Mouse (Mus musculus) adrenal gland, postnatal 25 days (tissue): ENCODE data around the gene Pank4. TPM values are rescaled to one million over a fixed set of nuclear protein-coding genes. Genes with fewer than 3 reads are reported as not detected.

Source experiments
- DNase-seq: peaks from one replicate; pipeline ENCODE4 v3.0.0; 2021; ENCODE audit warnings: mixed read lengths
- total RNA-seq: library from RNA; stranded (reverse); gene quantifications from 2 replicates; pipeline ENCODE4 v1.2.3, GENCODE M21; 2021

The Pank4 gene
- total RNA-seq, 1 experiment from 2014 or later, result 33.6 TPM

- peak; percentile 38 for DNase-seq
Observed at GRCm38 (mm10) chr4:154967173-154967572, 3.2 kb downstream of the Pank4 start.

GRCm38 (mm10) chr4:154972546-154972945 is 8.6 kb downstream of the Pank4 start:
- DNase-seq, result no peak

- DNase-seq, result no peak
Observed at GRCm38 (mm10) chr4:154974163-154974611, 10.3 kb downstream of the Pank4 start.

DNA sequence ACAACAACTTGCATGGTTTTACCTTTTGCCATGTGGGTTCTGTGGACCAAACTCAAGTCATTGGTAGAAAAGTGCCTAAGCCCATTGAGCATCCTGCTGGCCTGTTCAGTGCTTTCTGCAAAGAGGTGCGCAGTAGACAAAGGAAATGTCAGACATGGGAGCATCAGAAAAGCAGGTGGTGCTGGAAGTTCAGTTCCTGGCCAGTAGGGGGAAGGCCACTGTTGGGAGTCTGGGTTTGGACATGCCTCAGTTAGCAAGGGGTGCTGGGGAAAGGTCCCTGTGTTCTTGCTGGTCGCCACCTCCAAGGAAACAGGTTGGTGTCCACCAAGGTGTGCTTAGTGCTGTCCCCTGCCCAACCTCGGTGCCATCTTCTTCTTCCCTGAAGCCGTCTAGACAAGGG is 16.2 kb downstream of the Pank4 start:
- no peak for DNase-seq

GRCm38 (mm10) chr4:154981076-154981475 is 17.2 kb downstream of the Pank4 start:
- DNase-seq, result no peak

DNA sequence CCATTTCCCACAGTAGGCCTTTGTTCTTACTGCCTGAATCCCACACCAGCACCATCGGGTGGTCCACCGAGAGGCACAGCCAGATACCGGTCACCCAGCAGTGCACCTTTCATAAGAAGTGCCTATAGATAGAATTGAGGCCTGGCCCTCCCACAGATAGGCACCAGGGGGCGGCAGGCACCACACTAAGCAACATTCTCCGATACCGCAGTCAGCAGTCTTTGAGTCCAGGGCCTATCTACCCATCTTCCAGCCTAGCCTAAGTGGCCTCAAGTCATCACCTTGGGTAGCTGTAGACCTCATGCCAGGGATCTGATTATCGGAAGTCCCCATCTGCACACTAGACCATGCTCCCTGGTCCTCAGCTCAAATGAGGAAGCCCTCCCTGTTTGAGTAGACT is 17.6 kb downstream of the Pank4 start:
- peak; percentile 66 for DNase-seq

- DNase-seq, result peak; percentile 59
Observed at GRCm38 (mm10) chr4:154982247-154983120, 18.6 kb downstream of the Pank4 start.

- DNase-seq, result no peak
Observed at GRCm38 (mm10) chr4:154983767-154984166, 19.8 kb downstream of the Pank4 start.

- no peak for DNase-seq
Observed at GRCm38 (mm10) chr4:154985151-154985777, 21.3 kb downstream of the Pank4 start.

- DNase-seq, result peak; percentile 87
Observed at GRCm38 (mm10) chr4:154986096-154986495, 22.2 kb downstream of the Pank4 start.

GRCm38 (mm10) chr4:154986750-154987149 is 22.8 kb downstream of the Pank4 start:
- DNase-seq, result no peak

GRCm38 (mm10) chr4:154994876-154995275 is 31.0 kb downstream of the Pank4 start:
- DNase-seq, result no peak

DNA sequence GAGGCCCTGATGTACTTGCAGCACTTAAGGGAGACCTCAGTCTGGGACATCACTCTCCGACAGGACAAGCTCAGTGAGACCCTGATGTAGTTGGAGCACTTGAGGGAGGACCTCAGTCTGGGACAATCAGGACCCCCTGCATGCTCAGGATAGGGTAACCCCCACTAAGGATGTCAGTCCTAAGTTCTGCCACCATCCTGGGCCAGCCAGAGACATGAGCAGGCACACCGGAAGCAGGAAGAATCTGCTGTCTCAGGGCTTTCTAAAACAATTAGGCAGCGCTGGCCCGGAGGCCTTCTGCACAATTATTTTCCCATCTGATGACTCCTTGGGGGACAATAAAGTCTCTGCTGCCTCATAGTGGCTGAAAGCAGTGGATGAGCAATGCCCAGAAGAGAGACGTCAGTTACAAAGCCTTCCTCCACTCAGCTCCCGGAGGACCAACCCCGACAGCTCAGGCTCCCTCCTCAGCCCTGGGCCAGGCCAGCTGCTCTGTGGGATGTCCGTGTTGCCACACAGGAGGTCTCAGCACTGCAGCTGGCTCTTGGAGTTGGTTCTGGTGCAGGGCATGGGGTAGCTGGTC is 32.7 kb downstream of the Pank4 start:
- no peak for DNase-seq

DNA sequence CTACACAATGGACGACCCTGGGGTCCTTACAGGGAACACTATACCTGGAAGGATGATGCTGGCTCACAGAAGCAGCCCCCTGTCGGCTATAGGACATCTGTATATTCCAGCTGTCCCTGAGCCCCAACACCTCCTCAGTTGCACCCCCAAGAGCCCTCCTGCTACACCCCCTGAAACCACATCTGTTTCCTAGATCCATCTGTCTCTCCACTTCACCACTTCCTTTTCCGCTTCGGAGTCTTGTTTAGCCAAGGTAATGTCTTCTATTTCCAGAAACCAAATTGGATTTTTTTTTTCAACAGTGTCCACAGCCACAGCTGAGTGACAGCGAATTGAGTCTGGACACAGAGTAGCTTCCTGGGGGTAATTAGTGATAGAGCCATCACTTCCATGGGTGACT is 35.5 kb downstream of the Pank4 start:
- DNase-seq, result no peak

- no peak for DNase-seq
Observed at GRCm38 (mm10) chr4:155005278-155005677, 41.4 kb downstream of the Pank4 start.

- DNase-seq, result no peak
Observed at GRCm38 (mm10) chr4:155006296-155006695, 42.4 kb downstream of the Pank4 start.

DNA sequence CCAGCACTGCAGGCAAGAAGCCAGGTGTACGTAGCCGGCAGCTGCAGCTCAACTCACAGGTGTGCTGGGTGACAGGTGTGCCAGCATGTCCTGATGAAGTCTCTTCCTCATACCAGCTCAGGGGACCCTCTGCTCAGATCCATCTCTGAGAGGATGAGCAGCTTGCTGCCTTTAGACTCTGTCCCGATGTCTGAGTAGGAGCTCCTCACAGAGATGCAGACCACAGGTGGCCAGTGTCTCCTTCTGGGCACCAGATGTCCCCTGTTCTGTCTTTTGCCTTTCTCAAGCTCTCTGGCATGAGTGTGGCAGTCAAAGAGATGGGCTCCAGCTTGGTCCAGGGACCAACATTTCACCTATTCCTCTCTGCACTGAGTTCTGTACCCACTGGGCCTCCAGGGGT is 43.7 kb downstream of the Pank4 start:
- no peak for DNase-seq

- DNase-seq, result no peak
Observed at GRCm38 (mm10) chr4:155008075-155008474, 44.2 kb downstream of the Pank4 start.

GRCm38 (mm10) chr4:155009216-155009615 is 45.3 kb downstream of the Pank4 start:
- no peak for DNase-seq

GRCm38 (mm10) chr4:155010870-155011269 is 46.9 kb downstream of the Pank4 start:
- peak; percentile 42 for DNase-seq

GRCm38 (mm10) chr4:155011312-155012025 is 47.5 kb downstream of the Pank4 start:
- DNase-seq, result no peak

DNA sequence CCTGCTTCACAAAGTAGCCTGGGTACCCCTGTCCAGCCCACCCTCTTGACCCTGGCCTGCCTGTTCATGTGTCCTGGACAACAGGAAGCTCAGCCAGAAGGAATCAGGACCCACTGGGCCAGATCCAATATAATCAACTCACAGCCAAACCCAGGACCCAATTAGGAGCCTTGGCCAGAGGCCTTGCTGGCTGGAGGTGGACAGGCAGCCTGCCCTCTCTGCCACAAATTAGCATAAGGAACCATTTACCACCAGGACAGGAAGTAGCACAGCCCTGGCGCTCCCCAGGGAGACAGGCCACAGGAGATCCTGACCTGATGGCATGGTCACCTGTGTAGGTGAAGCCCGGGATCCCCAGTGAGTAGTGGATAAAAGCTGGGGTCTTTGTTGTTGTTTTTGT is 48.2 kb downstream of the Pank4 start:
- DNase-seq, result no peak

- peak; percentile 64 for DNase-seq
Observed at GRCm38 (mm10) chr4:155012788-155013187, 48.9 kb downstream of the Pank4 start.
